Mouse (Mus musculus) cerebellum, adult 2 months (tissue): ENCODE measurements at regions not wholly inside any gene's neighbourhood (a gene's known extent, or its start where the extent isn't known, plus 50 kb on each side); places are given as distances from the start of the nearest gene placed in this dataset.
"Not testable (repeated sequence)": the region's sequence is repeated elsewhere in the genome, so short reads cannot be mapped to it uniquely, and the experiment has no call there.

Experiments
- DNase-seq, 2 experiments: peaks; one replicate each; pipeline ENCODE4 v3.0.0; 2021
- H3K27ac ChIP-seq: fragments of 200-500 bp; 2 replicates; pipeline ENCODE4 v1.5.1; 2012; ENCODE audit warnings: low read length, control low read depth, inconsistent platforms; ENCODE audit not compliant: insufficient read depth
- H3K27me3 ChIP-seq: fragments of 200-500 bp; 2 replicates; pipeline ENCODE4 v1.6.1; 2012; ENCODE audit warnings: inconsistent platforms, mild to moderate bottlenecking, low read length, moderate library complexity; ENCODE audit not compliant: control insufficient read depth, insufficient read depth
- H3K4me1 ChIP-seq: fragments of 200-500 bp; 2 replicates; pipeline ENCODE4 v1.6.1; 2011; ENCODE audit warnings: low read length; ENCODE audit not compliant: control insufficient read depth, insufficient read depth
- H3K4me3 ChIP-seq: fragments of 200-500 bp; replicated peaks from 2 replicates; pipeline ENCODE3; 2011; ENCODE audit warnings: mild to moderate bottlenecking, low read depth, low read length, control low read depth; ENCODE audit not compliant: insufficient read depth
- CTCF ChIP-seq: fragments of 200-500 bp; IDR thresholded peaks from 2 replicates; pipeline ENCODE4 v1.5.1; 2011; ENCODE audit warnings: low read depth, mild to moderate bottlenecking, control low read depth, low read length, moderate library complexity, borderline replicate concordance; ENCODE audit not compliant: insufficient read depth
- POLR2A ChIP-seq: fragments of 200-500 bp; IDR thresholded peaks from 2 replicates; pipeline ENCODE4 v1.6.1; 2011; ENCODE audit warnings: low read length, control low read depth, borderline replicate concordance; ENCODE audit not compliant: insufficient read depth
- WGBS: fragments of 180-500 bp; shearing (Covaris S2); methylation state at CpG from one replicate; pipeline ENCODE4 v1.1.7; 2018; 5-methylcytosine and 5-hydroxymethylcytosine counted together

GRCm38 (mm10) chr3:124092404-124093121 lies 228.1 kb upstream of the Tram1l1 start:
- Histone ChIP-seq H3K4me1 (no peaks in the 10 kb centered on the region), H3K4me3 (no peak overlapping the region), H3K27ac (no peak overlapping the region), H3K27me3 (no peaks in the 10 kb centered on the region)
- WGBS, result 88% methylated on average over 9 of the region's 9 CpGs
- DNase-seq, result no peak
- TF ChIP-seq CTCF, result no peak
- no peak for TF ChIP-seq POLR2A

DNA sequence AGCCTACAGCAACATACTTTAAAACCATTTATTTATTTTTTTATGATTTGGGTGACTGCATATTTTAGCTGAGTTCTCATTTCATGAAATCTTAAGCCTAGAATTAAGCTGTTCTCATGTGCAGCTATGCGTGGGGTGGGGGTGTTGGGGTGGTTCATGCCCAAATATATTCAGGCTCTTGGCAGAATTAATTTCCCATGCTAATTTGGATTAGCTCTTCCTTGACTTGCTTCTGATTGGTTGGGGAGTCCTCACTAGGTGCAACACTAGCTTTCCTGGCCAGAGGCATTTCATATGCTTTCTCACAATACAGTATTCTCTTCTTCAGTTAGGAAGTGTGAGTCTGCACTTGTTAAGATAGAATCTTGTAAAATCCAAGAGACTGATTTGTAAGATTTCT lies 206.7 kb upstream of the Tram1l1 start:
- WGBS, result 85% methylated on average over 1 of the region's 1 CpGs
- TF ChIP-seq POLR2A (no peak), CTCF (no peak)
- Histone ChIP-seq H3K27me3 (no peaks in the 10 kb centered on the region), H3K27ac (no peak overlapping the region), H3K4me1 (no peaks in the 10 kb centered on the region), H3K4me3 (no peak overlapping the region)
- DNase-seq, result no peak

DNA sequence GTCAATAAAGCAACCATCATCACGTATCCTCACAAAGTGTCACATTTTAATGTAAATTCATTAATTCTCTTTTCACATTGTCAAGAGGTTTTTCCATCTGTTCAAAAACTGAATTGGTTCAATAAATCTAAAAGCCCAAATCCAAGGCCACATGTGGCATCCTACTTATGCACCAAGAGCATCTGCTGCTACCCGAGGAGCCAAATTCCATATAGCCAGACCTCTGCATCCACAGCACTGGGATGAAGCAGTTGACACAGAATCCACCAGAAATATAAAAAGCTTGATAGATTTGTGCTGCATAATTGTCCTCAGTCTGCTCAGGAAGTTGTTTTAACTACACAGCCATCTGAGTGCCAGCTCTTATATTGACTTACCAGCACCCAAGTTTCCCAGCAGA lies 164.4 kb upstream of the Tram1l1 start:
- WGBS, result 71% methylated on average over 2 of the region's 2 CpGs
- H3K4me3 ChIP-seq, result no peak overlapping the region
- no peak overlapping the region for H3K27ac ChIP-seq
- H3K4me1 ChIP-seq, result no peaks in the 10 kb centered on the region; the same call in 1 of the 2 replicates
- no peaks in the 10 kb centered on the region for H3K27me3 ChIP-seq
- no peak for DNase-seq
- TF ChIP-seq POLR2A (no peak), CTCF (no peak)

DNA sequence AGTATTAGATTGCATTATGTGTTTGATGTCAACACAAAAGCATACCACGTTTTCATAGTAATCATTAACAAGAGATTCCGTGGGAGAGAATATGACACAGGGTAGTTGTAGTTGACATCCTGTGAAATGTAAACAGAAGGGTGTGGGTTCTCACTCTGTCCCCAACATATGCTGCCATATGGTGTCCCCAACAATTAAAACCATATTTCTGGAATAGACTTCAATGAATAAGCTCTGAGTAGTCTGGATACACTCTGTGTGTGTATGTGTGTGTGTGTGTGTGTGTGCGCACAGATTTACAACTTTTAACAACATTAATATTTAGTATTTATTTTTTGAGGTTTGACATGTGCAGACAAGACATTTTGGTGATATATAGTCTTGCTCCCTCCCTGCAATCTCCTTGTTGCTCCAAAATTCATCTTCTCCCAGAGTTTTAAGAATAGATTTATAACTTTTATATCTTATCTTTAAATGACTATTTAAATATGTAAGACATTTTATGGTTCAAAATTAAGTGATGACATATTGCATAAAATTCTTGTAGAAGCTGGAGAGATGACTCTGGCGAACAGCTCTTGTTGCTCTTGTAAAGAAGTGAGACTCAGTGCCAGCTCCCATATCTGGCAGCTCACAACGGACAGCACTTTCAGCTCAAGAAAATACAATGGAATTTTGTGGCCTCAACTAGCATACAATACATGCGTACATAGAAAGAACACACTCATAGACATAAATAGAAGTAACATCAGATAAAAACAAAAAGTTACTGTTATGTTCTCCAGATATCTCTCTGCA lies 162.6 kb upstream of the Tram1l1 start:
- Histone ChIP-seq H3K27ac (no peak overlapping the region), H3K27me3 (no peaks in the 10 kb centered on the region), H3K4me1 (no peaks in the 10 kb centered on the region; the same call in 1 of the 2 replicates), H3K4me3 (no peak overlapping the region)
- DNase-seq, result peak in 1 of 2 experiments; percentile 38
- TF ChIP-seq CTCF, result no peak
- WGBS, result 42% methylated on average over 6 of the region's 6 CpGs

GRCm38 (mm10) chr3:124193331-124193730 lies 127.3 kb upstream of the Tram1l1 start:
- H3K4me3 ChIP-seq, H3K4me1 ChIP-seq, H3K27me3 ChIP-seq, H3K27ac ChIP-seq, DNase-seq: not testable (repeated sequence)
- 69% methylated on average over 6 of the region's 6 CpGs for WGBS

- not testable (repeated sequence) for DNase-seq, H3K27me3 ChIP-seq, H3K4me3 ChIP-seq, H3K4me1 ChIP-seq, H3K27ac ChIP-seq
- 84% methylated on average over 9 of the region's 9 CpGs for WGBS
Observed at GRCm38 (mm10) chr3:124200226-124200940, 120.3 kb upstream of the Tram1l1 start.

- Histone ChIP-seq H3K27me3 (no peaks in the 10 kb centered on the region), H3K4me3 (no peak overlapping the region), H3K4me1 (no peaks in the 10 kb centered on the region), H3K27ac (no peak overlapping the region)
- DNase-seq, result no peak
- WGBS, result 90% methylated on average over 2 of the region's 2 CpGs
- TF ChIP-seq CTCF (no peak), POLR2A (no peak)
Observed at GRCm38 (mm10) chr3:124217131-124217530, 103.5 kb upstream of the Tram1l1 start.

- Histone ChIP-seq H3K4me3 (no peak overlapping the region), H3K27me3 (no peaks in the 10 kb centered on the region), H3K27ac (no peak overlapping the region), H3K4me1 (no peaks in the 10 kb centered on the region)
- WGBS, result 76% methylated on average over 4 of the region's 4 CpGs
- no peak for DNase-seq
- TF ChIP-seq POLR2A (no peak), CTCF (peak; percentile 28; the same call in 1 of the 2 replicates)
Observed at GRCm38 (mm10) chr3:124225982-124226381, 94.7 kb upstream of the Tram1l1 start.
